Mouse (Mus musculus) MEL (cell line): ENCODE measurements at regions not wholly inside any gene's neighbourhood (a gene's known extent, or its start where the extent isn't known, plus 50 kb on each side); places are given as distances from the start of the nearest gene placed in this dataset.

Source experiments
- DNase-seq: peaks from one replicate; pipeline ENCODE4 v3.0.0; 2011; ENCODE audit warnings: low read depth, low spot score
- H3K27ac ChIP-seq: 2 replicates; pipeline ENCODE4 v1.5.1; 2012; ENCODE audit warnings: low read depth, mild to moderate bottlenecking, control low read depth, low read length, moderate library complexity; ENCODE audit not compliant: control insufficient read depth
- H3K27me3 ChIP-seq, 2 experiments: fragments of 150-350 bp in 1 of 2; sonication (generic) in 1 of 2; 2 replicates each; pipeline ENCODE4 v1.6.1; 2012; ENCODE audit warnings: low read length in 2 of 2, mild to moderate bottlenecking in 2 of 2, improper control_type of control experiment in 1 of 2, moderate library complexity in 1 of 2; ENCODE audit not compliant: insufficient read depth in 2 of 2, control insufficient read depth in 1 of 2
- H3K36me3 ChIP-seq, 2 experiments: 2 replicates each; pipeline ENCODE4 v1.6.1; 2012 to 2014; ENCODE audit warnings: low read length in 2 of 2, improper control_type of control experiment in 1 of 2, inconsistent platforms in 1 of 2, mild to moderate bottlenecking in 1 of 2; ENCODE audit not compliant: insufficient read depth in 2 of 2, control insufficient read depth in 1 of 2
- H3K4me1 ChIP-seq, 2 experiments: fragments of 150-350 bp in 1 of 2; sonication (generic) in 1 of 2; 2 replicates each; pipeline ENCODE4 v1.6.1; 2012; ENCODE audit warnings: low read length in 2 of 2, improper control_type of control experiment in 1 of 2, mild to moderate bottlenecking in 1 of 2; ENCODE audit not compliant: insufficient read depth in 2 of 2, control insufficient read depth in 1 of 2
- H3K4me3 ChIP-seq, 2 experiments: fragments of 150-350 bp in 1 of 2; sonication (generic) in 1 of 2; 2 replicates each; pipeline ENCODE4 v1.5.1; 2012; ENCODE audit warnings: low read depth in 2 of 2, low read length in 2 of 2, mild to moderate bottlenecking in 2 of 2, moderate library complexity in 2 of 2, control low read depth in 1 of 2, improper control_type of control experiment in 1 of 2; ENCODE audit not compliant: control insufficient read depth in 1 of 2, insufficient read depth in 1 of 2
- H3K79me2 ChIP-seq: 2 replicates; pipeline ENCODE4 v1.6.1; 2012; ENCODE audit warnings: mild to moderate bottlenecking, low read length, moderate library complexity; ENCODE audit not compliant: control insufficient read depth, poor library complexity, insufficient read depth
- H3K9ac ChIP-seq: 2 replicates; pipeline ENCODE4 v1.6.1; 2012; ENCODE audit warnings: low read depth, mild to moderate bottlenecking, control low read depth, low read length, moderate library complexity; ENCODE audit not compliant: control insufficient read depth, poor library complexity, severe bottlenecking
- H3K9me3 ChIP-seq: fragments of 150-350 bp; sonication (generic); replicated peaks from 2 replicates; pipeline ENCODE4 v1.6.1; 2012; ENCODE audit warnings: mild to moderate bottlenecking, low read length, improper control_type of control experiment, moderate library complexity; ENCODE audit not compliant: insufficient read depth
- BHLHE40 ChIP-seq: IDR thresholded peaks from 2 replicates; pipeline ENCODE4 v1.6.1; 2012; ENCODE audit warnings: low read depth, mild to moderate bottlenecking, inconsistent platforms, low read length, improper control_type of control experiment, borderline replicate concordance
- CHD2 ChIP-seq: IDR thresholded peaks from 2 replicates; pipeline ENCODE4 v1.6.1; 2011; ENCODE audit warnings: low read length, improper control_type of control experiment
- CTCF ChIP-seq, 3 experiments: IDR thresholded peaks in 2 of 3; conservative IDR thresholded peaks in 1 of 3; 2 replicates each; pipeline ENCODE4 v1.5.1; 2011 to 2012; ENCODE audit warnings: low read length in 3 of 3, low read depth in 2 of 3, mild to moderate bottlenecking in 2 of 3, improper control_type of control experiment in 1 of 3, inconsistent platforms in 1 of 3, mixed read lengths in 1 of 3, moderate library complexity in 1 of 3; ENCODE audit not compliant: control insufficient read depth in 1 of 3, insufficient read depth in 1 of 3, poor library complexity in 1 of 3, severe bottlenecking in 1 of 3
- E2F4 ChIP-seq: IDR thresholded peaks from 2 replicates; pipeline ENCODE4 v1.6.1; 2011; ENCODE audit warnings: low read depth, low read length, improper control_type of control experiment, borderline replicate concordance
- ELF1 ChIP-seq: IDR thresholded peaks from 2 replicates; pipeline ENCODE4 v1.6.1; 2014; ENCODE audit warnings: low read depth, mild to moderate bottlenecking, inconsistent platforms, low read length, improper control_type of control experiment, moderate library complexity
- GATA1 ChIP-seq: IDR thresholded peaks from 2 replicates; pipeline ENCODE4 v1.6.1; 2011; ENCODE audit warnings: low read depth, low read length, improper control_type of control experiment
- HCFC1 ChIP-seq: IDR thresholded peaks from 2 replicates; pipeline ENCODE4 v1.6.1; 2012; ENCODE audit warnings: low read depth, mild to moderate bottlenecking, inconsistent platforms, low read length, improper control_type of control experiment, moderate library complexity
- KAT2A ChIP-seq: conservative IDR thresholded peaks from 2 replicates; pipeline ENCODE4 v1.6.1; 2012; ENCODE audit warnings: low read depth, low read length, improper control_type of control experiment, inconsistent platforms
- MAZ ChIP-seq: IDR thresholded peaks from 2 replicates; pipeline ENCODE4 v1.6.1; 2012; ENCODE audit warnings: low read depth, mild to moderate bottlenecking, inconsistent platforms, low read length, improper control_type of control experiment
- MEF2A ChIP-seq: IDR thresholded peaks from 2 replicates; pipeline ENCODE4 v1.6.1; 2014; ENCODE audit warnings: low read depth, mild to moderate bottlenecking, inconsistent platforms, low read length, improper control_type of control experiment; ENCODE audit not compliant: poor library complexity, insufficient replicate concordance, severe bottlenecking; ENCODE audit errors: extremely low read depth
- NELFE ChIP-seq: IDR thresholded peaks from 2 replicates; pipeline ENCODE4 v1.6.1; 2011; ENCODE audit warnings: low read depth, low read length, improper control_type of control experiment
- NRF1 ChIP-seq: IDR thresholded peaks from 2 replicates; pipeline ENCODE4 v1.6.1; 2014; ENCODE audit warnings: low read depth, mild to moderate bottlenecking, inconsistent platforms, low read length, improper control_type of control experiment, moderate library complexity; ENCODE audit not compliant: poor library complexity, insufficient read depth, severe bottlenecking
- POLR2A ChIP-seq, 2 experiments: IDR thresholded peaks; 2 replicates each; pipeline ENCODE4 v1.6.1; 2011 to 2012; ENCODE audit warnings: low read length in 2 of 2, mild to moderate bottlenecking in 2 of 2, control low read depth in 1 of 2, improper control_type of control experiment in 1 of 2, low read depth in 1 of 2, moderate library complexity in 1 of 2; ENCODE audit not compliant: control insufficient read depth in 1 of 2, insufficient read depth in 1 of 2, poor library complexity in 1 of 2
- POLR2AphosphoS2 ChIP-seq: IDR thresholded peaks from 2 replicates; pipeline ENCODE4 v1.6.1; 2011; ENCODE audit warnings: low read length, improper control_type of control experiment
- POLR2AphosphoS5 ChIP-seq: IDR thresholded peaks from 2 replicates; pipeline ENCODE4 v1.6.1; 2012; ENCODE audit warnings: low read depth, borderline replicate concordance, mild to moderate bottlenecking, inconsistent platforms, low read length, moderate library complexity, mixed read lengths
- RAD21 ChIP-seq: IDR thresholded peaks from 2 replicates; pipeline ENCODE4 v1.6.1; 2011; ENCODE audit warnings: mild to moderate bottlenecking, low read depth, low read length, improper control_type of control experiment
- RCOR1 ChIP-seq: IDR thresholded peaks from 2 replicates; pipeline ENCODE4 v1.6.1; 2012; ENCODE audit warnings: low read depth, mild to moderate bottlenecking, inconsistent platforms, low read length, improper control_type of control experiment
- SMC3 ChIP-seq: IDR thresholded peaks from 2 replicates; pipeline ENCODE4 v1.6.1; 2011; ENCODE audit warnings: low read depth, low read length, improper control_type of control experiment
- TAL1 ChIP-seq: IDR thresholded peaks from 2 replicates; pipeline ENCODE4 v1.6.1; 2012; ENCODE audit warnings: mild to moderate bottlenecking, inconsistent platforms, low read length, moderate library complexity, mixed read lengths
- TBP ChIP-seq: IDR thresholded peaks from 2 replicates; pipeline ENCODE4 v1.8.0; 2011; ENCODE audit warnings: low read depth, low read length, improper control_type of control experiment
- UBTF ChIP-seq: IDR thresholded peaks from 2 replicates; pipeline ENCODE4 v1.6.1; 2012; ENCODE audit warnings: low read depth, mild to moderate bottlenecking, inconsistent platforms, low read length, improper control_type of control experiment, moderate library complexity, borderline replicate concordance; ENCODE audit not compliant: insufficient read depth
- USF1 ChIP-seq: IDR thresholded peaks from 2 replicates; pipeline ENCODE4 v1.6.1; 2014; ENCODE audit warnings: low read depth, mild to moderate bottlenecking, inconsistent platforms, low read length, improper control_type of control experiment, moderate library complexity
- ZKSCAN1 ChIP-seq: IDR thresholded peaks from 2 replicates; pipeline ENCODE4 v1.6.1; 2012; ENCODE audit warnings: low read depth, mild to moderate bottlenecking, inconsistent platforms, low read length, improper control_type of control experiment, moderate library complexity
- ZMIZ1 ChIP-seq: IDR thresholded peaks from 2 replicates; pipeline ENCODE4 v1.6.1; 2012; ENCODE audit warnings: low read depth, mild to moderate bottlenecking, inconsistent platforms, low read length, improper control_type of control experiment, moderate library complexity
- ZNF384 ChIP-seq: IDR thresholded peaks from 2 replicates; pipeline ENCODE4 v1.6.1; 2012; ENCODE audit warnings: low read depth, mild to moderate bottlenecking, inconsistent platforms, low read length, improper control_type of control experiment

DNA sequence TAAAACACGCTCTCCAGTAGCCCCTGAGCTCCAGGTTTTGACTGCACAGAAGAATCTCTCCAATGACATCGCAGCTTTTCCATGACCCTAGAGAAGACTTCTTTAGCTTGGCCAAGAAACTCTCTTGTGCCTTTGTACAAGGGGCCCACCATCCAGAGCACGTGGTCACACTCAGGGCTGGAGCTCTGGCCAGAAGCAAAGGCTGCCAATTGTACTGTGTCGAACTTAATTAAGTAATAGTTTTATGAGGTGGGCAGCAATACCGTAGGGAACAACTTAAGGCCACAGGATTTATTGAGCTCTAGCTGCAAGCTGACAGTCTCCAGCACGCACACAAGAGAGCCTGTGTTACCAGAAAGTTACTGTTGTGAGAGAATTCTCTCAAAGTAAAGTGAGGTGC lies 85.1 kb downstream of the Foxf2 start:
- no peak for DNase-seq
- no peaks in the 10 kb centered on the region for H3K9me3 ChIP-seq
- H3K79me2 ChIP-seq, result no peaks in the 10 kb centered on the region
- no peaks in the 10 kb centered on the region for H3K27me3 ChIP-seq
- no peak overlapping the region for H3K4me3 ChIP-seq
- H3K9ac ChIP-seq, result no peak overlapping the region
- H3K36me3 ChIP-seq, result no peaks in the 10 kb centered on the region
- H3K27ac ChIP-seq, result no peak overlapping the region
- no peaks in the 10 kb centered on the region for H3K4me1 ChIP-seq
- TF ChIP-seq UBTF (no peak), ZNF384 (no peak), HCFC1 (no peak), ZKSCAN1 (no peak), POLR2AphosphoS5 (no peak), TBP (no peak), POLR2A (IDR thresholded peaks at IDR 0.05; ENCODE audit: control insufficient read depth in 1 of 2, insufficient read depth in 1 of 2, low read depth in 1 of 2, low read length in 2 of 2, poor library complexity in 1 of 2) (no peak), E2F4 (no peak), CHD2 (no peak), RAD21 (no peak), CTCF (IDR thresholded peaks at IDR 0.05 in 2 of 3, conservative IDR thresholded peaks at IDR 0.05 in 1 of 3; ENCODE audit: control insufficient read depth in 1 of 3, insufficient read depth in 1 of 3, low read depth in 2 of 3, low read length in 3 of 3, poor library complexity in 1 of 3, severe bottlenecking in 1 of 3) (no peak), NRF1 (no peak), ZMIZ1 (no peak), GATA1 (no peak), TAL1 (no peak), MEF2A (no peak), POLR2AphosphoS2 (no peak), USF1 (no peak)

DNA sequence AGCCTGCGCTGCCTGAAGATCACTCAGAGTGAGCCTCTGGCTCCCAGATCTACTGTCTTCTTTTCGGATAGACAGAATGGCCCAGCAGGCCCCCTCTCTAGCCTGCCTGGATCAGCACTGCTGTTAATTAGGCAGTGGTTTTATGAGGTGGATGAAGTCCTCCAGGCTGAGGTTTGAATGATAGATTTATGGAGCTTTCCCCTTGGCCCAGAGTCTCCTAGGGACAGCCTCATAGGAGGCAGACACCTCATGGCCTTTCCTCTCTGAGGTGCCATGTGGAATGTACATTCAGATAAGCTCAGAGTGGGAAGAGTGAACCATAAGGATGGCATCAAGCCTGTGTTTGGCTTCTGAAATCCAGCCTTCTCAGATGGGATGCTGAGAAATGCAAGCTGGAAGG lies 90.1 kb downstream of the Foxf2 start:
- no peaks in the 10 kb centered on the region for H3K79me2 ChIP-seq
- TF ChIP-seq ZMIZ1, result no peak
- TF ChIP-seq ELF1, result no peak
- TF ChIP-seq SMC3, result no peak
- TF ChIP-seq RCOR1, result no peak
- no peak for TF ChIP-seq KAT2A
- no peak for TF ChIP-seq MEF2A
- TF ChIP-seq TAL1, result no peak
- TF ChIP-seq BHLHE40, result no peak
- TF ChIP-seq E2F4, result no peak
- no peak for TF ChIP-seq TBP
- no peak for TF ChIP-seq NELFE
- TF ChIP-seq MAZ, result no peak
- TF ChIP-seq POLR2A (IDR thresholded peaks at IDR 0.05; ENCODE audit: control insufficient read depth in 1 of 2, insufficient read depth in 1 of 2, low read depth in 1 of 2, low read length in 2 of 2, poor library complexity in 1 of 2), result no peak

More for the DNA sequence above, 90.1 kb downstream of the Foxf2 start:
- Histone ChIP-seq H3K27ac (no peak overlapping the region), H3K4me3 (no peak overlapping the region), H3K36me3 (no peaks in the 10 kb centered on the region), H3K27me3 (no peaks in the 10 kb centered on the region), H3K9ac (no peak overlapping the region), H3K9me3 (no peaks in the 10 kb centered on the region), H3K4me1 (no peaks in the 10 kb centered on the region)
- no peak for DNase-seq
